Mouse (Mus musculus) lung, postnatal 36 days (tissue): Measurements from ENCODE around the gene Nsun7.

ENCODE experiments used
- DNase-seq: peaks from one replicate; pipeline ENCODE4 v3.0.0; 2022; ENCODE audit warnings: mixed read lengths

The Nsun7 gene

DNA sequence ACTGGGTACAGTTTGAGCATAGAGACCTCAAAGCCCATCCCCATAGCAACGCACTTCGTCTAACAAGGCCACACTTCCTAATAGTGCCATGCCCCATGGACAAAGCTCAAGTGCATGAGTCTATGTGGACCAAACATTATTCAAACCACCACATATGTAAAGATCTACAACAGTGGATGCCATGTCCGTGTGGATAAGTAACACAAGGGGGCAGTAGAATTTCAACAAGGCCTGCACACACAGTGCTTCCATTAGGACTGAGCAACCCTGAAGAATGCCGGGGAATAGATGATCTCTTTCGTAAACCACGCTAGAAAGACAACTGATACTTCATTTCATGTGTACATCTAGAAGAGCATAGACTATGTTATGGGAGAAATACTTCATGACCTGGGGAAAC lies 21.0 kb downstream of the Nsun7 start:
- no peak for DNase-seq

DNA sequence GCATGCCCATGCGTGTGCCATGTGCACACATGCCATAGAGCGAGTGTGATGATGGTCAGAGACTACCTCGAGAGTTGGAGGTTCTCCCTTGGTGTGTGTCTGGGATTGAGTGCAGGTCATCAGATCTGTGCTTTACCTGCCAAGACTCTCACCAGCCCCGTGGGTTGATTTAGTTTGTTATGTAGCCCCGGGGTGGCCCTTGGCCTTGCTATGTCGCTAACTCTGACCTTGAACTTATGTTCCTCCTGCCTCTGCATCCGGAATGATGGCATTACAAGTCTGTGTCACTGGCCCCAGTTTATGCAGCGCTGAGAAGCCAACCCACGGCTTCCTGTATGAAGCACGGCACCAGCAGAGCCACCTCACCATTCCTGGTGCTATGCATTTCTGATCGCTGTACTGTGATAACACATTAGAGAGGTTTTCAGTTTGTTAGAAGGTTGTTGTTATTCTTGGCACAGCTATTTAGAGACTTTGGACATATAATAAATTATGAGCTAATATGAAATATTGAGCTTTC lies 34.5 kb downstream of the Nsun7 start:
- no peak for DNase-seq

DNA sequence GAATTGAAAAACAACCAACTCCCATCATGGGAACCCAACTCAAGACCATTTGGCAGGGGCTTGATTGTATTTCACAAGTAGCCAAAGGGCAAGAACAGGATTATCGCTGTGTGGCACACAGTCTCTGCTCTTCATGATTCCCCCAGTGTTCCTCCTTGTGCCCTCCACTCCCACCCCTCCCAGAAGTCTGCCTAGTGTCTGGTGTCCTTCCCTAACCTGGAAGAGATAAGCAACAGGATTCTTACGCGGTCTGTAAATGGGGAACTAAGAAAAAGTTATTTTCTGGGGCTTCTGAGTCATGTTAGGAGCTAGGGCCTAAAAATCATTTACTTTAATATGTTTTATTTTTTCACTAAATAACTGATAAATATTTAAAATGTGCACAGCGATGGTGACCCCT lies 35.3 kb downstream of the Nsun7 start:
- no peak for DNase-seq

DNA sequence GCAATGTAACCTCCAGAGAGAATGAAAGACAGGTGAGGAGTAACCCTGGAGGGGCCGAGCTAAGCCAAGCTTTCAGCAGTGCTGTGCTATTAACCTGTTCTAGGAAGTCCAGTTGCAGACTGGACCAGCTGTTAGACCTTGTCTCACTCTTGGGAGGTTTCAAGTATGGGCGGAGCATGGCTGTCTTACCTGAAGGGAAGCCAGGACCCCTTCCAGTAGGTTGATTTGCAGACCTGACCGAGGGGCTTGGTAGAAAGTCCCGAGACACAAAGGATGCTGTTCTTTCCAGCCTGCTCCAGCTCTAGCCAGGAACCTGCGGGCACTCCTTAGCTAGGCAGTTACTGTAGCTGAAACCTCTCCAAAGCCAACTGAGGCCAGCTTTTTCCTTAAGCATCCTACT lies 36.4 kb downstream of the Nsun7 start:
- no peak for DNase-seq

DNA sequence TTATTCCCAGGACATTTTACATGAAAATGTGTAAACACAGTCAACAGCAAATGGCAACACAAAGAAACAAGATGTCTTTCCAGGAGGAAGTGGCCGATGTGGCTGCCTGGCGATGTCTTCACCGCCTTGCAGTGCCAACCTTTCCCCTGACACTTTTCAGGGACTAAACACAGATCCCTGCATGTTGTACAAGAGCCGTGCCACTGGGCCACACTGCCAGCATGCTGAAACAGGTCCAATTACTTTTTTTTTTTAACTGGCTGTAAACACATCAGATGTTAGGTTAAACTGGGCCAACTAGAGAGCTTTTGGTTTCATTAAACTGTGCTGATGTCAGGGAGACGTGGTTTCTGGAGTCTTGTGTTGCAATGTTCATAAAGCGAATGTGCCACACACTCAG lies 39.2 kb downstream of the Nsun7 start:
- no peak for DNase-seq

DNA sequence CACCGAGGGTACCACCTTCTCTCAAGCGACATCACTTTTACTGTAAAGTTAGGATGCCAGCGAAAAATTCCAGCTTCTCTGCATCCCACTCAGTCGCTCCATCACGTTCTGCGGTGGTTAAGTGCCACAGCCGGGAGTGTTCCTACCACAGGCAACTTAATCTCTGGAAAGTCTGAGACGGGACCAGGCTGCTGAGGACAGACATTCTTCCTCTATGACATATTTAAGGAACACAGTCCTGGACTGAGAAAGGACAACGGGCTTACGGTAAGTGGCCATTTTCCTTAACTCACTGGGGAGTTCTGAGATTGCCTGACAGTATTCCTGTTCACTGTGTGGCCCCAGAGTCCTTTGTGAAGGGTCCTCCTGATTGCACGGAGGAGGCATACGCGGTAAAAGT lies 40.9 kb downstream of the Nsun7 start:
- no peak for DNase-seq

DNA sequence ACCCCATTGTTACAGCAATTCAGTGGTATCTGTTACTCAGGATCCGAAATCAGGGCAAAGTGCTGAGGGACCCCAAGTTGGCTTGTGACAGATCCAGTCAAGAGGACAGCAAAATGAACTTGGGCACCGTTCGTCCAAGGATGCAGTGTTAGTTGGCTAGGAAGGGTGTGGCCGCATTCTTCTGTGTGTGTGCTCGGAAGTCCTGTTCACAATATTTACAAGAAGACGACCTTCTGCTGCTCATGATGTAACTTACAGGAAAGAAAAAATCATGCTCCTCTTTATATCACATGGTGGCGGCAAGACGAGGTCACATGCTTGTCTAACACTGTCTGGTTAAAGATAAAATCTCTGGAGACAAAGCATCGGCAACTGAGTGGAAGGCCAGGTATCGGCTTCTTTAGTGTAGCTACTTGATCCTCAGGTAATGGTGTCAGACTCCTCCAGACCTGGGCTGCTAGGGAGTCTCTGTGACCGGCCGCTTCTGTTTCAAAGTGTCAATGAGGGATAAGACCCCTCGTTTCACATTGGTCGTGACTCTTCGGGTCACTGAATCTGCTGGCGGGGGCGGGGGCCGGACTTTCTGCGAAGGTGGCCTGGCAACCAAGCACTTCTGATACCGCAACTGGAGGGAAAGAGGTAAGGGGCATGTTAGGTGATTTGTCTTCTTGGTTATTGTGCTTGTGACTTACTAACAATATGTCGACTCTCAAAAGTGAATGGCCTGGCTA lies 42.6 kb downstream of the Nsun7 start:
- peak; percentile 21 for DNase-seq

DNA sequence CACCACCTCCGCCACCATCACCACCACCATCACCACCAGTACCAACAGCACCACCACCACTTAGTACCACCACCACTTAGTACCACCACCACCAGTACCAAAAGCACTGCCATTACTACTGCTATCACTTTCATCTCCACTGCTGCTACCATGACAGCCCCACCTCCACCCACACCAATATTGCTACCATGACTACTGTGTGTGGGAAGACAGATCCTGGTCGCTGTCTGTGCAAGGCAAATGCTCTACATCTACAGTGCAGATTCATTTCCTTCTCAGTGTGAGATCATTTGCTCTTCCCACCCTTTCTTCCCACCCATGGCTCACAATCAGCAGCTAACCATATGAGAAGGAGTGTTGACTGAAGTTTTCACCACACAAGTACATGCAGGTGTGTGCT lies 43.2 kb downstream of the Nsun7 start:
- no peak for DNase-seq

DNA sequence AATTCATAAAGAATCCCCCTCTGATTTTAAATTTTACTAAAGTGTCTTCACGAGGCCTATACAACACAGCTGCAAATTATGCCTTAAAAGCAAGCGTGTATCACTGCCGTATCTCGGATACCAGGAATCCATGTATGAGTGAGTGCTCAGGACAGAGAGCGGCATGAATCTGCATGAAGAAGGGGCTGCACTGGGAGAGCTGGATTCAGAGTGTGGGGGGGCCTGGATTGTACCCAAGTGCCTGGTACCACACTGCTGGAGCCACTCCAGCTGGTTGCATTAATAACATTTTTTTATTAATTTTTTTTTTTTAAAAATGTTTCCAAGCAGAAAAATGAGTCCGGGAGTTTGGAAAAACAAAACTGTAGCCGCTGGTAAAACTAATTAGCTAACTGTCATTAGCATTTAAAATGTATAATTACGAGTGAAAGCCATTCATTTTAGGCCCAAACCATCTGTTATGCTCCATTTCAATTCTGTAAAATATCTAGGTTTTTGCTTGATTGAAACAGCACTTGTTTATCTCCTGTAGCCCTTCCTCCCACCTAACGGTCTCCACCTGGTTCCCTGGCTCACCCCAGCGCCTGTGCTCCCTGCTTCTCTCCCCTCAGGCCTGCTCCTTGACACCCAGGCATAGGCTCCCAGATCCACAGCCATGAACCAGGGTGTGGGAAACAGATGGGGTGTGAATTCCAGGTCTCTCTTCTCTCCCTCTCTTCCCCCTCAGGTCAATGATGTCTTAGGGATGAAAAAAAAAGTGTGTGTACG lies 44.8 kb downstream of the Nsun7 start:
- DNase-seq: no peak

DNA sequence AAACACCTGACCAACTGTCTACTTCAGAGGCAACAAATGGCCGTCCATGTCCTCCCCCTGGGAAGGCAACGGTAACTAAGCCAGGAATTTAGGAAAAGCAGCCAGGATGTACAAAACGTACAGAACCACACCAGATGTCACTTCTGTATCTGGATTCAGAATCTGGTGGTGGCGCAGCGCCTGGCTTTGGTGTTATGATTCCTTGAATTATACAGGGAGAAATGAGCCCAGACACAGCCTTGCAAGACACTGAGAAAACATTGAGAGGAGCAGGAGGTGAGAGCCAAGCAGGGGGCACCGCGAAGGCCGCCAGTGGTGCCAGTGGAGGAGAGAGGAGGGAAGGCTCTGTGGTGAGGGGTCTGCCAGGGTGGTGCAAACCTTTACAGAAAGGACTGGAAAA lies 45.8 kb downstream of the Nsun7 start:
- DNase-seq: no peak

DNA sequence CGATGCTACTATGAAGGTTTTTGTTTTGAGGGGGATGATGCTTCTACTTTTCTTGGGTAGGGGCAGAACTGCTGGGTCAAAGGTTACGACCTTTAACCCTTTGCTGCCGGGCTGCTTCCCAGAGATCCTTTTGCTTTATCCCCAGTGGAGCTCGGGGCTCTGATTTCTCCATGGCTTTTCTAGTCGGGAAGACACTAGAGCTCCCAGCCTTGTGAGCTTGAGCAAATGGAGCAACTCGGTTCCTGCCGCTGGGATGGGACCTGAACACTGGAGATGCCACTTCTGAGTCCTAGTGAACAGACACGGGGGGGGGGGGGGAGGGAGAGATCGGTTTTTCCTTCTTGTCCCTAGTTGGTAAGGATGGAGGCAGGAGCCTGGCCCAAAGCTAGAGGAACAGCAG lies 50.6 kb downstream of the Nsun7 start:
- DNase-seq: no peak

DNA sequence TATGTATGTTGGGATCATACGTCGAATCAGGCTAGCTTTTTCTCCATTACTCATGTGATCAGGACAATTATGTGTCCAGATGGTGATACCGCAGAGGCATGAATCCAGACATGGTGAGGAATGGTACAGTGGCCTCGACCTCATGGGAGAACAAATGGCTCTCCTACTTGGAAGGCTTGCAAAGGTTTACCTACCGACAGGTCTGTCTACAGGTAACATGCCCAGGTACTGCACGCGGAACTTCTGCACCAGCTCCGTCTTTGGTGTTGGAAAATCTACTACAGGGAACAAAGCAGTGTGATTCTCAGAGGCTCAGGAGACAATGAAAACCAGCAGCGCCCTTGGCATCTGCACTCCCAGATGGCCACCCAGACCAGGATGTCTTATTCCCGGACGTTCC lies 51.1 kb downstream of the Nsun7 start:
- no peak for DNase-seq

DNA sequence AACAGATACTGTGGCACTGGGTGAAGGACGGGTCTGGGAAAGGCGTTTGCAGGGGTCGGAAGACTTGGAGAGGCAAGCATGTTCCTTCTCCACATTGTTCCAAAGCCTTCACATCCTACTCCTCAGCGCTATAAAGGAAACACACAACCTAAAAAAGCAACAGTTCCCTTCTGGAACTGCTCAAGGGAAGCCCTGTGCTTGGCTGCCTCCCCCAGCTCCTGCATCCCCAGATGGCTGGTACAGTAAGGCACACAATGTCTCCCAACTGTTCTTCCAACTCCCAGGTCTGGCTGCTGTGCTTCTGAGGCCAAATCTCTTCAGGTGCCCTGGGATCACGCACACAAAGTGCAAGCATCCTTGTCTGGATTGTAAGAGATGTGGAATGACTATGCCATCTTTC lies 56.1 kb downstream of the Nsun7 start:
- no peak for DNase-seq

DNA sequence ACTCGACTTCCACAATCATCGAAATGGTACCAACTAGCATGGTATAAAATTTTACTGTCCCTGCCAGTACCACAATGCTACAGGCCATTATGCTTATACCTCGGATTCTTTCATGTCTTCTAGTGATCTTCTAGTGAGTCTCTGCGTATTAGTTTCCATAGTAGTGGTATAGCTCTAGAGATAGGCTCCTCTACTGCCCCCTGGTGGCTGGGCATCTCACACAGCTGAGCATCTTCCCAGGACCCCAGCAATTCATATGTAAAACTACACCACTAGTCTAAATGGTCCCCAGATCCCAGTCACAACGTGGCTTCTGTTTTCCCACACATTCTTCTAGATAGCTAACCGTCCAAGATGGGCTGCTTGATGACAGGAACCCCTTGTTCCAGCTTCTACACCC lies 59.6 kb downstream of the Nsun7 start:
- DNase-seq: peak; percentile 87

DNA sequence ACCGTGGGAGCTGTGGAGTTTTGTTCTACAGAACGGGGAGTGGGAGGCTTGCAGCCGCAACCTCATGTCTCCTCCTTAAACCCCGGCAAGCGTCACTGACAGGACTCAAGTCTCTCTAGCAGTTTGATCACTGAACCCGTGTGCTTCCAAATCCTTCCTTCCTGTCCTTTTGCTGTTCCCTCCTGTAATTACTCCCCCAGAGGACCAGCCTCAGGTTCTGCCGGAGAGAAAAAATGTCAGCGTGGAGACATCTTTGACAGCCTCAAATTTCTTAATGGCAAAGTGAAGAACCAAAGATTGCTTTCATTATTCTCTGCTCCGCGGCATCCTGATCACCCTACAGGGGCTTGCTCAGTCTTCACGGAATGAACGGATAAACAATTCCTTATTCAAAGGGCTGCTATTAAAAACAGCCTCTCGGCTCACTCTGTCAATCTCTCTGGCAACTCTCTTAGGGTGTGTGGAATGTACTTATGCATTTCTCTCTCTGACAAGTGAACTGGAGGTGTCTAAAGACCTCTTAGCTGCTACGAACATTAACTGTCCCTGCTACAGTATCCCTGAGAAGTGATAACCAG lies 60.2 kb downstream of the Nsun7 start:
- no peak for DNase-seq

DNA sequence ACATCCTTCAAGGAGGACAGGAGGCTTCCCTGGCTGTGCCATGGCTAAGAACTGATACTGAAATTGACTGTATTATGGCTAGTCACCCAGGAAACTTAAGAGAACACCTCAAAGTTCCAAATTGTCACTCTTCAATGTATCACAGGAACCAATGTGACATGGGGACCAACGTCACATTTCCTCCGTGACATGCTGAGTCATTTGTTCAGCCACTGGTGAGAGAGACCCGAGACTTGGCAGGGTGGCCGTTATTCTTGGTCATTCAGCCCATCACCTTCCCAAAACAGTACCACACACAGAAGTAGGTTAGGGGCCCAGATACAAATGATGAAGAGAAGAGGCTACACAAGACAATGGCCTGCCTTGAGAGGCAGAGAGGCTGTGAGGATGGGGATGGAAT lies 63.4 kb downstream of the Nsun7 start:
- no peak for DNase-seq

DNA sequence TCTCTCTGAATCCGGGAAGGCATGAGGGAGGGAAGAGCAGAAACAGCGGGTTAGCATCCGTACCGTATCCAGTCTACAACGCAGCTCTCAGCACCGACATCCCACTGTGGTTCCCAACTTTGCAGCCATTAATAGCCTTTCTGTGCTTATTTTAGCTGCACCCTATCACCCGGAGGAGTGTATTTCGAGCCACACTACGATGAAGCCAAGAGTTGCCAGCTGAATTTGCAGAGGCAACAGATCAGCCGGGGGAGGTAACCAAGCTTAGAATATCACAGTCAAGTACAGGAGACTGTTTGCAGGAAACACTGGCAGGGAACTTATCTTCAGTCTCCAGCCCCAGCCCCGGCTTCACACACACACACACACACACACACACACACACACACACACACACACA lies 63.9 kb downstream of the Nsun7 start:
- DNase-seq: no peak

DNA sequence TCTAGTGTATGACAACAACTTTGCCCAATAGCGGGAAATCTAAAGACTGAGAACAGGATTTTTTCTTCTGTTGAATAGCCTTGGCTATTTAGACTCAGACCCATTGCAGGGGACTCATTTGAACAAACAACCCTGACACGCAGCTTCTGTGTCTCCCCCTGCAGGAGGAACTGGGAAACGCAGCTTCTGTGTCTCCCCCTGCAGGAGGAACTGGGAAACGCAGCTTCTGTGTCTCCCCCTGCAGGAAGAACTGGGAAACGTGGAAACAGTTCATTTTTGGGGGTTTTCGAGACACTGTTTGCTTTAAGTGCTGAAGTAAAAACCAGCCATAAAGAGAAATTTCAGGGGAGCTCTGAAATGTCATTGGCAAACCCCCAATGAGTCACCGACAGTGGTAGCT lies 66.7 kb downstream of the Nsun7 start:
- DNase-seq: no peak

DNA sequence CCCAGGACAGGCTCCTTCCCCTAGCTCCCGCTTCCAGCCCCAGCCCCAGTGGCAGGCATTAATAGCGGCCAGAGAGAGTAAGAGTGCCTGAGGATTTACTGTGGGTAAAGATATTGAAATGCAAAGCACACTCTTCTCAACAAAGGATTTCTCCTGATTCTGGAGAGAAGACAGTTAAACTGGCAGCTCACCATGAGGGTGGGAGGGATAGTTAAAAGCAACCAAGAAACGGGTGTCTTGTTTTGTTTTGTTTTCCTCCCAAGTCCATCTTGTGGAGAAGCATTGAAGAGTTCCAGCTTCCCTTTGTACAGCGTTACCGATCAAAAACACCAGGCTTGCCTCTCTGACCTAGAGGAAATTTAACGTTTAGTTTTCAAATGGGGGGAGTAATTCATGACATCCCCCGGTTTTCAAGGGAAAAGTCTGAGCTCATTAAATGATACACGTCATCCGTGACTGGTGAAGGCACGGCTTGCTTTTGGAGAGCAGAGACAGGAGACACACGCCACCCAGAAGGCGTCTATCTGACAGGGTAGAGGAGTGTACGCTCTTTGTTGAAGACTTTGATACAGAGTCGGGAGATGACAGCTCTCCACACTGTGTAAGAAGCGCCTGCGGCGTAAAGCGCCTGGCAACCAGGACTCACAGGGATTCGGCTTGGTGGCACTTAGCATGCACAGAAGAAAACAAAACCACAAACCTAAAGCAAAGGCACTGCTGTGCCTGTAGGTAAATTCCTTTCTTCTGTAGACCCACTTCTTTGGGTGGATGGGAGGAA lies 68.4 kb downstream of the Nsun7 start:
- DNase-seq: no peak

DNA sequence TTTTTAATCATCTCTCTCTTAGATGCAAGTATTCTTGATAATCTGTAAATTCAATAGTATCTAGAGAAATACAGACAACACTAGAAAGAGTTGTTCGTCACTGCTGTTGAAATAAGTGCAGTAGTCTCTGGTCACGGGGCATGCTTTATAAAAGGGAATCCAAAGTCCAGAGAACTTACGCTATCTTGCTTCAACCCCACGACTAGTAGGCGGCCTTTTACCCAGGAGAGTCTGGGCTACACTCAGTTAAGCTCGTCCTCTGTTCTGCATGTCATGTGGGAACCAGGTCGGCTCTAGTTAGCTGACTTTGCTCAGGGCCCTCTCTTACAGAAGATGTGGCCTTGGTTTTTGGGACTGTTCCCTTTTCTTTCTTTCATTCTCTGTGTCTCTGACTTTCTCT lies 69.1 kb downstream of the Nsun7 start:
- no peak for DNase-seq

DNA sequence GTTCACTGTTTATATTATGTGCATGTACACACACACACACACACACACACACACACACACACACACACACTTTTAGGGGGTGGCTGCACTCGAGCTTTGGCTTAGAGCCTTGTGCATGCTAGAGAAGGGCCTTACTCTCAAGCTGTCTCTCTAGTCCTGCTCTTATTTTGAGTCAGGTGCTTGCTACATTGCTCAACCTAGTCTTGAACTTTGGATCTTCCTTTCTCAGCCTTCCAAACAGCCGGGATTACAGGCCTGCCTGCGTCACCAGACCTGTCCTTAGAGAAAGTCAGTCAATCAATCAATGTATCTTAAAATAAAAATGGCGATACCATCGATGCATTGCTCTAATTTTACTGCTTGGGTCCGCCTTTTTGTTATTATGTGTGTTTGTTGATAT lies 71.1 kb downstream of the Nsun7 start:
- no peak for DNase-seq

DNA sequence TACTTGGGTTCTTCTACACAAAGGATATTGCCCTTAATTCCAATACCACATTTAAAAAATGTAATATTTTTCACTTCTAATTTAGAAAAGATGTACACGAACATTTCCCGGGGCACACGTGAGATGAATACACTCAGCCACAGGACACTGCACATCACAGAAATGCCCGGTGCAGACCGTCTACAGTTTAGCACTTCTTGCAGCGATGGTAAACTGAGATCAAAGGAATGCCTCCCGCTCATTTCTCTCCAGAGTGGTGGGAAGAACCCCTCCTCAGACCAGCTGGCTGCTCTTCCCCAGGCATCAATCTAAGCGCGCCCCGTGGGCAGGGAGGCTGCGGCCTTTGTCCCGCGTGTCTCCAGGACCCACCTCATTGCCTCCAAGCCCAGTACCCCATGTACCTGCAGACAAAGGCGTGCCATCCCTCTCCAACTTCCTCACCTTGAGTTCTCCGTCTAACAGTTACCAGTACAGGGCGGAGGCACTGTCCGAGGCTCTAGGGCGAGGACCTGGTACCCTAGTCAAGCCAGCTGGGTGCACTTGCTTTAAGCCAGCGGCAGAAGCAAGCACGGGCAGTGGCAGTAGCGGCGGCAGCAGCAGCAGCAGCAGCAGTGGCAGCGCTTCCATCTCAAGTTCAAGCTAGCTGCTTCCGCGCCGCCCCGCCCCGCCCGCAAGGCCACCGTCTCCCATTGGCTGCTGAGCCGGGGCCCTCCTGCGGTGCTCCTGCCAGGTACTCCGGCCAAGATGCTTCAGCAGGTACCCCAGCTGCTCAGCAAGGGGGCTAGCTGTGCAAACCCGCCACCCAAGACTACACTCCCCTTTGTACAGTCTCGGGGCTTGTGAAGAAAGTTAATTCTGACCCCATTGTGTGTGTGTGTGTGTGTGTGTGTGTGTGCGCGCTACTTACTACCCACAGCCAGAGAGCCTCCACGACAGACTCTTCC lies 77.6 kb downstream of the Nsun7 start:
- DNase-seq: peak; percentile 57
